Mouse (Mus musculus) neural tube, embryonic 12.5 days (tissue): ENCODE measurements around the gene Gm10647. TPM values are rescaled to one million over a fixed set of nuclear protein-coding genes. Genes with fewer than 3 reads are reported as not detected.

ENCODE experiments used
- polyA plus RNA-seq: library from polyadenylated mRNA; unstranded; fragments of >200 nt; fragmentation: Nextera tagmentation; extraction: Ambion mirVana; gene quantifications from 2 replicates; pipeline ENCODE4 v1.2.1, GENCODE M21; 2016

Gm10647 gene
- polyA plus RNA-seq, 1 experiment from 2014 or later: 0.24 TPM

Other genes starting within 250 kb of the Gm10647 start
- 93.9 and 99.8 TPM in 2 replicates for gene Usp3, start 203.9 kb upstream of the Gm10647 start, polyA plus RNA-seq
- 0.31 and 0.38 TPM in 2 replicates for gene Car12, start 83.4 kb upstream of the Gm10647 start, polyA plus RNA-seq
- 16.5 and 18.0 TPM in 2 replicates for gene Aph1b, start 1.5 kb upstream of the Gm10647 start, polyA plus RNA-seq
- 2.0 and 2.2 TPM in 2 replicates for gene Aph1c, start 37.7 kb downstream of the Gm10647 start, polyA plus RNA-seq
- 32.0 and 33.4 TPM in 2 replicates for gene Rab8b, start 122.6 kb downstream of the Gm10647 start, polyA plus RNA-seq
- 462 and 496 TPM in 2 replicates for gene Rps27l, start 149.0 kb downstream of the Gm10647 start, polyA plus RNA-seq
- 11.6 and 13.9 TPM in 2 replicates for gene Lactb, start 178.4 kb downstream of the Gm10647 start, polyA plus RNA-seq